Mouse (Mus musculus): Measurements from ENCODE around the gene Foxp1. TPM values are rescaled to one million over a fixed set of nuclear protein-coding genes. Genes with fewer than 3 reads are reported as not detected.

The Foxp1 gene
- total and polyA plus RNA-seq, 2 experiments from 2014 or later = 112 to 167 TPM

- no peaks in the 10 kb centered on the region for H3K27me3 ChIP-seq (ENCODE audit: insufficient read depth, low read length)
- H3K9ac ChIP-seq = no peak overlapping the region
- no peak for TF ChIP-seq CTCF (IDR thresholded peaks at IDR 0.05; ENCODE audit: low read depth)
- no peak overlapping the region for H3K4me2 ChIP-seq (ENCODE audit: low read depth)
- no peaks in the 10 kb centered on the region for H3K36me3 ChIP-seq (ENCODE audit: insufficient read depth)
- WGBS = 92% methylated on average over 6 of the region's 6 CpGs
- DNase-seq (no peak), ATAC-seq (no peak)
- no peak overlapping the region for H3K27ac ChIP-seq (ENCODE audit: low read depth, low read length)
- no peak overlapping the region for H3K4me3 ChIP-seq (ENCODE audit: low read depth, low read length)
- H3K9me3 ChIP-seq (ENCODE audit: low read length) = no peaks in the 10 kb centered on the region
- no peaks in the 10 kb centered on the region for H3K4me1 ChIP-seq (ENCODE audit: insufficient read depth)
These were observed 621.3 kb downstream of the Foxp1 start for GRCm38 (mm10) chr6:98901259-98901658.

- Histone ChIP-seq H3K4me1 (ENCODE audit: insufficient read depth) (no peaks in the 10 kb centered on the region), H3K4me3 (ENCODE audit: low read depth, low read length) (no peak overlapping the region), H3K9ac (no peak overlapping the region), H3K36me3 (ENCODE audit: insufficient read depth) (no peaks in the 10 kb centered on the region), H3K9me3 (ENCODE audit: low read length) (no peaks in the 10 kb centered on the region), H3K4me2 (ENCODE audit: low read depth) (no peak overlapping the region), H3K27me3 (ENCODE audit: insufficient read depth, low read length) (no peaks in the 10 kb centered on the region), H3K27ac (ENCODE audit: low read depth, low read length) (no peak overlapping the region)
- WGBS = 72% methylated on average over 1 of the region's 1 CpGs
- ATAC-seq (no peak), DNase-seq (no peak)
- TF ChIP-seq CTCF (IDR thresholded peaks at IDR 0.05; ENCODE audit: low read depth) = no peak
These were observed 644.3 kb downstream of the Foxp1 start for GRCm38 (mm10) chr6:98878208-98878607.

DNA sequence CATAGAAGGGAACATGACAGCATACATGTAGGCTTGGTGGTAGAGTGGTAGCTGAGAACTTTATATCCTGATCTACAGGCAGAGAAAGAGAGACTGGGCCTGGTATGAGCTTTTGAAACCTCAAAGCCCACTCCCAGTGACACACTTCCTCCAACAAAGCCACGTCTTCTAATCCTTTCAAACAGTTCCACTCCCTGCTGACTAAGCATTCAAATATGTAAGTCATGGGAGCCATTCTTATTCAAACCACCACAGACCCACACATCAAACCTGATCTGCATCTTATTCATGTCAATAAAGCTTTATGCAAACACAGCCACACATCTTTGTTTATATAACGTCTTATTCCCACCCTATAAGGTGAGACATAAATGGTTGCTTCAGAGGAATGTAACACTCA, 646.1 kb downstream of the Foxp1 start:
- Histone ChIP-seq H3K9ac (no peak overlapping the region), H3K36me3 (ENCODE audit: insufficient read depth) (no peaks in the 10 kb centered on the region), H3K9me3 (ENCODE audit: low read length) (no peaks in the 10 kb centered on the region), H3K27ac (ENCODE audit: low read depth, low read length) (no peak overlapping the region), H3K4me3 (ENCODE audit: low read depth, low read length) (no peak overlapping the region), H3K4me2 (ENCODE audit: low read depth) (no peak overlapping the region), H3K27me3 (ENCODE audit: insufficient read depth, low read length) (no peaks in the 10 kb centered on the region), H3K4me1 (ENCODE audit: insufficient read depth) (no peaks in the 10 kb centered on the region)
- no peak for TF ChIP-seq CTCF (IDR thresholded peaks at IDR 0.05; ENCODE audit: low read depth)
- DNase-seq (no peak), ATAC-seq (no peak)
- 54% methylated on average over 2 of the region's 2 CpGs for WGBS

Small RNA genes within 50 kb of the gene (microRNA-seq; reads per million reads assigned to microRNA genes)
- gene Gm22328 (0 reads per million in 2 experiments), gene Gm49348 (0 reads per million in 2 experiments)

Other genes with a start within 250 kb of the Foxp1 start
- gene Eif4e3, start 144.1 kb upstream of the Foxp1 start, total RNA-seq (2014; rRNA removed) = 12.9 and 13.3 TPM in 2 replicates
- gene Eif4e3, start 144.1 kb upstream of the Foxp1 start, polyA plus RNA-seq (2015; fragmentation: Nextera tagmentation; extraction: Ambion mirVana) = 4.7 and 6.0 TPM in 2 replicates
- gene Gm20696, start 144.1 kb upstream of the Foxp1 start, total RNA-seq (2014; rRNA removed) = 2.2 and 3.0 TPM in 2 replicates
- 1.5 and 2.6 TPM in 2 replicates for gene Gm20696, start 144.1 kb upstream of the Foxp1 start, polyA plus RNA-seq (2015; fragmentation: Nextera tagmentation; extraction: Ambion mirVana)
- 123 and 127 TPM in 2 replicates for gene Gpr27, start 170.0 kb upstream of the Foxp1 start, total RNA-seq (2014; rRNA removed)
- gene Gpr27, start 170.0 kb upstream of the Foxp1 start, polyA plus RNA-seq (2015; fragmentation: Nextera tagmentation; extraction: Ambion mirVana) = 30.7 and 38.5 TPM in 2 replicates
- gene Prok2, start 203.7 kb upstream of the Foxp1 start, total RNA-seq (2014; rRNA removed) = 1.00 and 1.5 TPM in 2 replicates
- 3.8 and 4.9 TPM in 2 replicates for gene Prok2, start 203.7 kb upstream of the Foxp1 start, polyA plus RNA-seq (2015; fragmentation: Nextera tagmentation; extraction: Ambion mirVana)